8 mouse cellular contexts compared by ENCODE assay signal in the genomic region with DNA sequence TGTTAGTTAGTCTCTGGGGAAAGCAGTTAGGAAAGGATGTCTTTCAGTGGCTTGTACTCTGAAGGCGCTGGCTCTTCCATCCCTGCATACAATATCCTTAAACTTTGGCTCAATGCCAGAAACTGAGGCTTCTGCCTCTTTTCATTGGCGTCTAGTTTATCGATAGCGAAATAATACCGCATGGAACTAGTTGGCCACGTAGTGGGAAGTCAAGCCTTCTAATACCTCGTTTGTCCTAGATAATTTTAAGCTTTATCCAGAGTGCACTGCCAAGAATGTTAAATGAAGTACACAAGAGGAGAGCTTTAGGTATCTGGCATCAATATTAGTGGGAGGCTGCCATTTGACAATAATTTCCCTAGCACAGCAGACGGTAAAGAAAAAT. TPM values are rescaled to one million over a fixed set of nuclear protein-coding genes. Genes with fewer than 3 reads are reported as not detected.
A peak's percentile ranks its signal among the peaks of the same experiment; 100 is the strongest.
DNase-seq lines count a peak whose midpoint lies in the region; ATAC-seq and TF ChIP-seq lines count a peak whose summit lies in the region.

No protein-coding gene starts in this region.

- no peaks in the 10 kb centered on the region for H3K9me3 ChIP-seq in intestine, embryonic 14.5 days (ENCODE audit: control insufficient read depth, low read length)
- H3K9me3 ChIP-seq in intestine, embryonic 16.5 days (ENCODE audit: control insufficient read depth, low read length), result no peaks in the 10 kb centered on the region
- H3K9me3 ChIP-seq in hindbrain, embryonic 14.5 days (ENCODE audit: control insufficient read depth, low read length), result no peaks in the 10 kb centered on the region

- H3K4me1 ChIP-seq in intestine, embryonic 14.5 days (replicated peaks; ENCODE audit: control insufficient read depth, insufficient read depth, low read length), result 0 out of 2 replicates have a peak, but pooled peaks cover 7% of the 10 kb centered on the region
- peaks cover 5% of the 10 kb centered on the region for H3K4me1 ChIP-seq in intestine, embryonic 16.5 days (ENCODE audit: control insufficient read depth, insufficient read depth, low read length)
- H3K4me1 ChIP-seq in hindbrain, embryonic 14.5 days (replicated peaks; ENCODE audit: control insufficient read depth, insufficient read depth, low read length), result peaks cover 17% of the 10 kb centered on the region
- H3K4me1 ChIP-seq in olfactory bulb, adult 2 months (ENCODE audit: control insufficient read depth, insufficient read depth, low read length), result peaks cover 2% of the 10 kb centered on the region; the same call in 1 of the 2 replicates

- H3K36me3 ChIP-seq in intestine, embryonic 14.5 days (ENCODE audit: control insufficient read depth, insufficient read depth, low read length), result no peaks in the 10 kb centered on the region
- H3K36me3 ChIP-seq in intestine, embryonic 16.5 days (ENCODE audit: control insufficient read depth, insufficient read depth, low read length), result no peaks in the 10 kb centered on the region
- H3K36me3 ChIP-seq in hindbrain, embryonic 14.5 days (replicated peaks; ENCODE audit: control insufficient read depth, insufficient read depth), result no peaks in the 10 kb centered on the region

- H3K27me3 ChIP-seq in intestine, embryonic 14.5 days (replicated peaks; ENCODE audit: control insufficient read depth, insufficient read depth, low read length), result peaks cover 28% of the 10 kb centered on the region
- peaks cover 23% of the 10 kb centered on the region for H3K27me3 ChIP-seq in intestine, embryonic 16.5 days (replicated peaks; ENCODE audit: control insufficient read depth, insufficient read depth, low read length)
- 0 out of 2 replicates have a peak, but pooled peaks cover 4% of the 10 kb centered on the region for H3K27me3 ChIP-seq in hindbrain, embryonic 14.5 days (ENCODE audit: control insufficient read depth, insufficient read depth, low read length)

- no peak for DNase-seq in intestine, embryonic 14.5 days (ENCODE audit: low spot score)
- peak; percentile 74 for DNase-seq in cerebellum, adult 9-11 months
- peak; percentile 79 for DNase-seq in hindbrain, embryonic 14.5 days (ENCODE audit: low spot score)
- no peak for DNase-seq in urinary bladder, postnatal 25 days (ENCODE audit: low spot score)
- no peak for DNase-seq in thymus, postnatal 25 days

- ATAC-seq in intestine, embryonic 14.5 days (replicated peaks; ENCODE audit: low FRiP score, low TSS enrichment, low read depth), result no peak
- no peak for ATAC-seq in intestine, embryonic 16.5 days
- ATAC-seq in hindbrain, embryonic 14.5 days (ENCODE audit: low FRiP score), result no peak
- no peak for ATAC-seq in activated CD4-positive, CD25-positive, alpha-beta regulatory T cell, adult 4 months

- no peak for TF ChIP-seq POLR2A in olfactory bulb, adult 2 months (IDR thresholded peaks at IDR 0.05; ENCODE audit: insufficient read depth, low read depth, low read length)

- TF ChIP-seq CTCF in olfactory bulb, adult 2 months (IDR thresholded peaks at IDR 0.05; ENCODE audit: insufficient read depth, low read depth, low read length), result no peak

- H3K4me2 ChIP-seq in intestine, embryonic 14.5 days (ENCODE audit: low read length), result peak overlapping the region; percentile 92
- H3K4me2 ChIP-seq in intestine, embryonic 16.5 days (ENCODE audit: low read depth, low read length), result no peak overlapping the region
- peak overlapping the region; percentile 79 for H3K4me2 ChIP-seq in hindbrain, embryonic 14.5 days (replicated peaks)

- H3K4me3 ChIP-seq in intestine, embryonic 14.5 days (ENCODE audit: low read depth, low read length), result no peak overlapping the region
- no peak overlapping the region for H3K4me3 ChIP-seq in intestine, embryonic 16.5 days (ENCODE audit: low read length)
- H3K4me3 ChIP-seq in hindbrain, embryonic 14.5 days (replicated peaks; ENCODE audit: low read length), result peak overlapping the region; percentile 59
- H3K4me3 ChIP-seq in olfactory bulb, adult 2 months (ENCODE audit: insufficient read depth, low read depth, low read length), result 0 out of 2 replicates have a peak overlapping the region, but pooled peaks have one; percentile 12

- 12% methylated on average over 8 of the region's 8 CpGs for WGBS in intestine, embryonic 14.5 days
- 20% methylated on average over 8 of the region's 8 CpGs for WGBS in intestine, embryonic 16.5 days
- 9% methylated on average over 8 of the region's 8 CpGs for WGBS in hindbrain, embryonic 14.5 days
- WGBS in olfactory bulb, adult 2 months, result 1% methylated on average over 8 of the region's 8 CpGs

- H3K9ac ChIP-seq in intestine, embryonic 14.5 days (ENCODE audit: low read length), result no peak overlapping the region
- H3K9ac ChIP-seq in intestine, embryonic 16.5 days (ENCODE audit: low read depth, low read length), result no peak overlapping the region
- H3K9ac ChIP-seq in hindbrain, embryonic 14.5 days, result peak overlapping the region; percentile 67

- no peak overlapping the region for H3K27ac ChIP-seq in intestine, embryonic 14.5 days (ENCODE audit: low read depth)
- no peak overlapping the region for H3K27ac ChIP-seq in intestine, embryonic 16.5 days (ENCODE audit: low read length)
- peak overlapping the region; percentile 95 for H3K27ac ChIP-seq in hindbrain, embryonic 14.5 days
- peak overlapping the region; percentile 95 for H3K27ac ChIP-seq in olfactory bulb, adult 2 months (ENCODE audit: insufficient read depth, low read depth, low read length)

RNA-seq across cellular contexts. Expression of a gene that starts 2.2 kb away (rescaled TPM):
- polyA plus RNA-seq in intestine, embryonic 14.5 days (2014; fragmentation: Nextera tagmentation; extraction: Ambion mirVana), result 6.0 and 6.2 TPM in 2 replicates
- 2.5 and 2.6 TPM in 2 replicates for polyA plus RNA-seq in intestine, embryonic 16.5 days (2015; fragmentation: Nextera tagmentation; extraction: Ambion mirVana)
- polyA plus RNA-seq in hindbrain, embryonic 14.5 days (2014; fragmentation: Nextera tagmentation; extraction: Ambion mirVana), result 46.2 and 50.4 TPM in 2 replicates
- 107 and 504 TPM in 2 replicates for polyA plus RNA-seq in olfactory bulb, adult 2 months (2012; ENCODE audit: insufficient read depth, insufficient read length, low replicate concordance, missing spikeins)
- polyA plus RNA-seq in activated CD4-positive, CD25-positive, alpha-beta regulatory T cell, adult 4 months (2017; shearing (Covaris generic)), result under 1 TPM in 1 of 2 experiments, not detected in 1; 0.69 TPM

Comparison
In these comparisons a context has a peak if more than half of its experiments do, and no peak if none do; other contexts are left out.
1. DNase-seq: peak in cerebellum, adult 9-11 months (single experiment) and hindbrain, embryonic 14.5 days (single experiment); none in intestine, embryonic 14.5 days (single experiment), urinary bladder, postnatal 25 days (single experiment) and thymus, postnatal 25 days (single experiment).
2. H3K27ac ChIP-seq: peak in hindbrain, embryonic 14.5 days (single experiment) and olfactory bulb, adult 2 months (single experiment); none in intestine, embryonic 14.5 days (single experiment) and intestine, embryonic 16.5 days (single experiment).
3. H3K4me3 ChIP-seq: peak in hindbrain, embryonic 14.5 days (single experiment) and olfactory bulb, adult 2 months (single experiment); none in intestine, embryonic 14.5 days (single experiment) and intestine, embryonic 16.5 days (single experiment).